Mouse (Mus musculus) fat pad, adult 2 months (tissue): Measurements from ENCODE around the gene Olfr46.
"Not testable (repeated sequence)": the region's sequence is repeated elsewhere in the genome, so short reads cannot be mapped to it uniquely, and the experiment has no call there.

ENCODE experiments used
- DNase-seq: peaks from one replicate; pipeline ENCODE4 v3.0.0-alpha.2; 2011; ENCODE audit warnings: low read depth, low spot score; ENCODE audit errors: extremely low read depth

Olfr46 gene

DNA sequence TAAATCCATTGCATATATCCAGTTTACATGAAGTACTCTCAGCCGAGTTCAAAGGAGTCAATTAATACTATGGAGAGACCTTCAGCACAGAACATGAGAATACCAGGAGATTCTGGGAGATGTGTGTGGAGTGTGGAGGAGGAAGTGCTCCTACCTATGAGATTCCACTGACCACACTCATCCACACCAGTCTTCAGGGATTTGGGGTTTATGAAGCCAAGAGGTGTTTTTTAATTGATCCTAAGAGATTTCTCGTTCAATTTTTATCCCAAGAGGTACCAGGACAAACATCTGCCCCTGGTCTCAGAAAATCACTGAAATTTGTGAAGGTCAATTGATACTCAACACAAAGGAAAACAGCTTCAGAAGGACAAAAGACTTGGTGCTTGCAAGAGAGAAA lies at the start of gene Olfr46:
TSS of gene Olfr46 (plus strand) at position 301 of the 400 bp plus-strand sequence.
- not testable (repeated sequence) for DNase-seq

DNA sequence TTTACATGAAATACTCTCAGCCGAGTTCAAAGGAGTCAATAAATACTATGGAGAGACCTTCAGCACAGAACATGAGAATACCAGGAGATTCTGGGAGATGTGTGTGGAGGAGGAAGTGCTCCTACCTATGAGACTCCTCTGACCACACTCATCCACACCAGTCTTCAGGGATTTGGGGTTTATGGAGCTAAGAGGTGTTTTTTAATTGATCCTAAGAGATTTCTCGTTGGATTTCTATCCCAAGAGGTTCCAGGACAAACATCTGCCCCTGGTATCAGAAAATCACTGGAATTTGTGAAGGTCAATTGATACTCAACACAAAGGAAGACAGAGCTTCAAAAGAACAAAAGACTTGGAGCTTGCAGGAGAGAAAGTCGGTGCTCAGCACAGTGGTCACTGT lies 33.5 kb upstream of the Olfr46 start, which contains the start of gene Olfr538:
TSS of gene Olfr538 (plus strand) at position 301 of the 400 bp plus-strand sequence.
- DNase-seq, result no peak

- DNase-seq, result not testable (repeated sequence)
These were observed 27.6 kb downstream of the Olfr46 start, which contains the start of gene Olfr61 for GRCm38 (mm10) chr7:140628670-140629069. Gene Olfr61, plus strand, starts transcription at chr7:140628970.

DNA sequence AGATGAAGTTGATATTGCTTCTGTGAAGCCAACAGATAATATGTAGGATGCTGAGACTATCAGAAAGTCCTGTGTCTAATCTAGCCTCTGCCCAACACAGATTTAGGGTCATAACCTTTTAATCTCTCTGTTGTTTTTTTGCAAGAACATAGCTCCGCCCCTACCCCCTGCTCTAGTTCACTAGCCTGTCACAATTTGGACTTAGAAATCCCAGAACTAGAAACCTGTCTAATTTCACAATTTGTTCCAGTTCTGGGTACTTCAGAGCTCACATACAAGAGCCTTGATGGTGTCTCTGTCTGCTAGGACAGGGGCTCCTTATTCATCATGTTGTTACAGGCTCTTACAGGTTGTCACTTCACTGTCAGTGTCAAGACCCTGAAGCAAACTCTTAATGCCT lies 29.5 kb downstream of the Olfr46 start:
- DNase-seq, result no peak

- no peak for DNase-seq
These were observed 45.1 kb downstream of the Olfr46 start, which contains the start of gene Olfr53 for GRCm38 (mm10) chr7:140646152-140646551. Gene Olfr53, plus strand, starts transcription at chr7:140646452.

GRCm38 (mm10) chr7:140659630-140660029 lies 58.6 kb downstream of the Olfr46 start, which contains the start of gene Olfr539:
Gene Olfr539, plus strand, starts transcription at chr7:140659930.
- no peak for DNase-seq
